Mouse (Mus musculus) heart, adult 8-10 months (tissue): ENCODE data around the gene Mx1. TPM values are rescaled to one million over a fixed set of nuclear protein-coding genes. Genes with fewer than 3 reads are reported as not detected.

Experiments used
- DNase-seq: peaks from one replicate; pipeline ENCODE4 v3.0.0; 2022; ENCODE audit warnings: low spot score
- total RNA-seq, 4 experiments: library from RNA; stranded (reverse); gene quantifications; 2 replicates each; pipeline ENCODE4 v1.2.4; 2022

The Mx1 gene
- total RNA-seq, result 1 to 10 TPM; 1.2 to 2.2 (median 1.9) TPM

DNA sequence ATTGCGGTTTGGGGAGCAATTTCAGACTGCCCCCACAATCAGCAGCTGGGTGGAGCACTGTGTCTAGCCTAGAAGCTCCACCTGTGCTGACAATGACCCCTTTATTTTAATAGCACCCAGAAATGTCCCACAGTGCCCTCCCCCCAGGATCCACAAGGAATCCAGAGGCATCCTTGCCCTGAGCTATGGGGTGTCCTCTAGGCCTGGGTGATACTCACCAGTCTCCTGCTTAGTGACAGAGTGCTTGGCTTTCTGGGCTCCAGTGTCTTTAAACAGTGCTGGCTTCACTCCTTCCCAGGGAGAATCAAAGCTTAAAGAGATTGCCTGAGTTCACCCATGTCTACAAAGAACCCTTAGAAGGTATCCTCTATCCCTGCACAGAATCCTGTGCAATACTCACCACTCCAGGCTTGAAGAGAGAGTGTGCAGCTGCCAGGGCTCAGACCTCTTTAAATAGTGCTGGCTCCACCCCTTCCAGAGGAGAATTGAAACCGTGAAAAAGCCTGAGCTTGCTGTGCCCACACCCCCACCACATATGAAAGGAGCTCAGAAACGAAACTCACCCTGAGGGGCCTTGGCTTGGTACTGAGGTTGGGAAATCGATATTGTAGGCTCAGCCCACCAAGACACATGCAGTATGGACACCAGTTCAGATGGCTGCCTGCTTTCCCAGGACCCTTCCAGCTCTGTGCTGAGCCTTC is at the start of gene Mx1:
TSS of gene Mx1 (minus strand) at position 427 of the 701 bp plus-strand sequence.
- DNase-seq, result no peak

DNA sequence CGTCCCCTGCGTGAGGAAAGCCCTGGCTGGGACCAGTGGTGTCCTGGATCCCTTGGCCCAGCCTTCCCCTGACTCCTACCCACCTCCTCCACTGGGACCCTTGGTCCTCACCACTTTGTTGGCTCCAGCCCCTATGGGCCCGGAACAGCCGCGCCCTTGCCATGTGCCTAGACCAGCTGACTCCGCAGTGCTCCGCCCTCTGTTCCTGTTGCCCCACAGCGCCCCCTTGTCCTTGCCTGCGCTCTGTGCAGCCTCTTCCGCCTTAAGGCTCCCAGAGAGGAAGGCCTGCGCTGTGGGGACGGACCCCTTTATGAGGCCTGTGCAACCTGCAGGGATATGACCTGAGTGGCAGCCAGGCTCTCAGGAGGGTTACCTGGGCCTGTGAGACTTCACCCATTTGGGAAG is 49.6 kb upstream of the Mx1 start:
- DNase-seq, result no peak

DNA sequence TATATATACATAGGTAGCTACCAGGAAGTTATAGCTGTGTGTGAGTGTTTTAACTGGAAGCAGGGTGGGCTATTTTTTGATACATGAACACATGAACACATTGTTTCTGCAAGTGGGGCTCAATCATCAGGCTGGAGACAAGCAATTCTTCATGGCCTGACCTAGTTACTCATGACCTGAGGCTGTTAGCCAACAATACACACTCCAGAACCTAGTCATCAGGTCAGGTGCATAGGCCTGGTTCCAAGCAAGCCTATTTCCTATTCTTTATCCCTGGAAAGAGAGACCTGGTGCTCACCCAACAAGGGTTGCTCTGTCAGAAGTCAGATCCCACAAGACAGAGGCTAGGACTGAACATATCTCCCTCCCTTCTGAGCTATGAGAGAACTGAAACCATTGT is 48.8 kb upstream of the Mx1 start:
- DNase-seq, result no peak

DNA sequence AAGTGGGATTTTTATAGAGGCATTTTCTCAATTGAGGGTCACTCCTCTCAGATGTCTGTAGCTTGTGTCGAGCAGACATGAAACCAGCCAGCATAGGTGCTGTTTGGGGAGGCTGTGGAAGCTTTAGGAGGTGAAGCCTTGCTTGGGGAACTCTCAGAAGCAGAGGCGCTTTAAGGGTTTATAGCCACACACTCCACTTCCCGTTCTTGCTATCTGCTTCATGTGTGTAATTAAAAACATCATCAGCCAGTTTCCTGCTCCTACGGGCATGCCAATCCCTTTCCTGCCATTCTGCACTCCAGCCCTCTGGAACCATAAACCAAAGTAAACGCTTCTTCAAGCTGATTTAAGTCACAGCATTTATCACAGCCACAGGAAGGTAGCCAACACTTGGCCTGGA is 48.1 kb upstream of the Mx1 start:
- DNase-seq, result no peak

DNA sequence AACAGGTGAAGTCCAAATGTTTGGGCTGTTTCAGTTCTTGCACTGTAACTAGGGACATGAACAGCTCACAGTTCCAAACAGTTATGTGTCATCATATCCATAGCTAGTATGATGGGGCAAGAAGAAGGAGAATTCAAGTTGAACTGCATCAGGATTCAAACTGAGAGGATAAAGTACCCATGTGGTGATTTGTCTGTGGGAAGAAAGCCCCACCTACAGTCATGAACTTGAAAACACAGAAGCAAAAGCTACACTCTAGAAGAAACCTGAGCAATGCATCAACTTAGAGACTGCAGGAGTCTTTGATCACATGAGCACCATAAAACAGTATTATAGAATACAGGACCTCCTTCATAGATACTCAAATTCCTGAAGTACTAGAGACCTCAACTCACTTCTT is 45.1 kb upstream of the Mx1 start:
- no peak for DNase-seq

DNA sequence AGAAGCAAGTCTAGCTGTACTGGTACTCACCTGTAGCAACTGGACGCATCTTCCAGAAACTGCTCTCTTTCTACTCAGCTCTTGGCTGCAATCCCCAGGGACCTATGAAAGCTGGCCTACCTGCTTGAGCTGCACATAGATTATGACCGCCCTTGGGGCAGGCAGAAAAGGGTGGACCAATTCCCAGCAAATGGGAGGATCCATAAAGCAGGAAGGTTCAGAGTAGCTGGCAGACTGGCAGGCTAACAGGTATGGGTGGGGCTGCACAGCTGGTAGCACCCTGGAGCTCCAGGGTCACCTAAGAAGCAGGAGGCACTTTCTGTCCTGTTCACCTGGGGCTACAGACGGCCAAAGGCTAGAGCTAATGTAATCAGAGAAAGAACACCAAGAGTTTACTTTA is 42.1 kb upstream of the Mx1 start:
- no peak for DNase-seq

DNA sequence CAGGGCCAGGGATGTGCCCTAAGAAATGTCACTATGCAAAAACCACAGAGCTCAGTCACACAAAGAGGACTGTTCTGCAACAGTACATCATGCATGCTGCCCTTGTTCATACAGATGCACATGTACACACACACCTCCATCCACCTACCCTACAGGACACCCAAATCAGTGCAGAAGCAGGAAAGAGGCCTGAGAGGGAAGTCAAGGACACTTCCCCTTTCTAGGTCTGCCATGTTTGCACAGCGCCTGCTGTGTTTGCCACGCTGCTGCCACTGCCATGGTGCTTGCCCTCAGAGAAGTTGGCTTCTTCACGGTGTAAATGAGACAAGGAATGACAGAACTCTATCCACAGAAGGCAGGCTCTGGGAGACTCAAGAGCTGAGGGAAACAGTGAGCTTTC is 41.1 kb upstream of the Mx1 start:
- DNase-seq, result no peak

DNA sequence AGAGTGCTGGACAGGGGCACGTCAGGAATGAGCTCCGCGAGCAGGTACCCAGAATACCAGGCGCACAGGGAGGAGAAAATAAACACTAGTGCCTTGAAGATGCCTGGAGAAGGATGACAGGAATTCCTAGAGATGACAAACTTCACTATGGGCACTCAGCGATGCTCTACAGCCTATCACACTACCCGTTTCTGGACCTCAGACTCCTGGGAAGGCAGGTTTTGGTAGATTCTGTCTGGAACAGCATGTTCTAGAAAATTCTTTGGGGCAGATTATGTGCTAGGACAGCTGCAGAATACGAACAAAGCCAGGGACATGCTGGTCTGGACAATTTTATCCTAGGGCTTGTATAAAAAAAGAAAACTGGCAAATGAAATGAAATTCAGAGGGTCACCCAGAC is 38.2 kb upstream of the Mx1 start:
- DNase-seq, result no peak

DNA sequence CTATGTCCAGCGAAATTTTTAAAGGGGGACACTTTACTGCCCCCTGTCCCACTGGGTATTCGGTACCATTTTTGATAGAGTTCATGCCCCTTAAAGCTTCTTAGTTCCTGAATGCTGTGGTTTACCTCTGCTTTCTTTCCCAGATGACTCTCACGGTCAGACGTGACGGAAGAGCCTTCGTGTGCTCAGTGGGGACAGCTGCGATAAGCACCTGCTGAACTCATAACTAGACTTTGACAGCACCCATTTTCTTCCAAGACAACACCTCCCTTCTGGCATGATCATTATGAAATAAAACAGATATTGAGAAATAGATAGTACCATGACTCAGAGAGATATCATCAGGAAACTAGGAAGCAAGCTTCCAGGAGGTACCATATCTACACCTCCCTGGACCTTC is 36.7 kb upstream of the Mx1 start:
- no peak for DNase-seq

DNA sequence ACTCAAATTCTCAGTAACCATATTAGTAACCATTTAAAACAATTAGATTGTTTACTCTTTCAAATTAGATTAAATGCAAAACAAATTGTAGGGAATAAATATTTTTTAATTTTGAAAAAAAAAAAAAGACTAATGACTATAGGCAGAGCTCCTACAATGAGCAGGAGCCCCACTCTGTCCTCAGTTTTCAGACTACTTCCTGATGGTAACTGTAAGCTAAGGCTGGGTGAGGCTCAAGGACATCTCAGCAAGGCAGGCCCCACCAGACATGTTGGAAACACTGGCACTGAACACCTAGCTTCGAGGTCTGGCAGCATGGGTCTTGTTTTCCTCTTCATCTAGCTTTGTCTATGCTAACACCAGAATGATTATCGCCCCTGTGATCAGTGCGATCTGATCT is 35.4 kb upstream of the Mx1 start:
- DNase-seq, result no peak

DNA sequence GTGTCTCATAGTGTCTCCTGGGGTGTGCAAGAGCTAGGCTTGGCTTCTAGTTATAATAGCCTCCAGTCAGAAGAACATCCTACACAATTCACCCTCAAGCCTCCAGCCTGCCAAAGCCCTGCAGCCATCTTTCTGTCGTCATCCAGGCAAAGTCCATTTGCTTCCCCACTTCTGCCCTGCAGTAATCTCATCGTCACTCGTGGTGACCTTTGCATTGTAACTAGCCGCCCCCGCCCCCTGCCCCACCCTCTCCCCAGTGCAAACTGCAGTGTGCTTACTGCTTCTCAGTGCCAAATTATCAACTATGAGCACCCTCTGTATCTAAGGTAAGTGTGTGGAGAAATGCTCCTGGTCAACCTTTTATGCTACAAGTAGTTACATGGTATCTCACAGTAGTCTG is 35.0 kb upstream of the Mx1 start:
- no peak for DNase-seq

DNA sequence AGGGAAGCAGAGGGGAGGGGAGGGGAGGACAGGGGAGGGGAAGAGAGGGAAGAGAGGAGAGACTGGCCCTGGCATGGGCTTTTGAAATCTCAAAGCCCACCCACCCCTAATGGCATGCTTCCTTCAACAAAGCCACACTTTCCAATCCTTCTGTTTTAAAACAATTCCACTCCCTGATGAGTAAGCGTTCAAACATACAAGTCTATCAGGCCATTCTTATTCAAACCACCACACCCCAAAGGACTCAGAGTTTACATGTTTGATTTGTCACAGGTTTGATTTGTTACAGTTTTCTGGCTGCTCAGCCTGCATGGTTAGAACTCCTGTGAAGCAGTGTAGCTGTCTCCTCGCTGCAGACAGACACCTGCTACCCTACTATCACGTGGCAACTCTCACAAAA is 33.3 kb upstream of the Mx1 start:
- no peak for DNase-seq

DNA sequence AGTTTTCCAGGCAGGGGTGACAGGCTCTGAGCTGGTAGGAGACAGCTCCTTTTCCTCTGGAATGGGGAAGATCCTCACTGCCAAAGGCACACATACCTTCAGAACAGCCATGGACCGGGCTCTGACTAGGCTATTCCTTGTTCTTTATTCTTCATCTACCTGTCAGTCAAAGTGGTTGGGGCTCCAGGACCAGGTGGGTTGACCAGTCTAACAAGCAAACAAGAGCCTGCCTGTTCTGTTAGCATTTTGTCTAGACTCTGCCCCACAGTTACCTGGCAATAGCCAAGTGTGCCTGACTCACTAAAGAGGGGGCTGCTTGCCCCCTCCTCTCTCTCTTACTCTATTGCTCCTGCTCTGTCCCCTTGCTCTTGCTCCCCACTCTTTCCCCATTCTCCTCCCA is 29.7 kb upstream of the Mx1 start:
- no peak for DNase-seq

DNA sequence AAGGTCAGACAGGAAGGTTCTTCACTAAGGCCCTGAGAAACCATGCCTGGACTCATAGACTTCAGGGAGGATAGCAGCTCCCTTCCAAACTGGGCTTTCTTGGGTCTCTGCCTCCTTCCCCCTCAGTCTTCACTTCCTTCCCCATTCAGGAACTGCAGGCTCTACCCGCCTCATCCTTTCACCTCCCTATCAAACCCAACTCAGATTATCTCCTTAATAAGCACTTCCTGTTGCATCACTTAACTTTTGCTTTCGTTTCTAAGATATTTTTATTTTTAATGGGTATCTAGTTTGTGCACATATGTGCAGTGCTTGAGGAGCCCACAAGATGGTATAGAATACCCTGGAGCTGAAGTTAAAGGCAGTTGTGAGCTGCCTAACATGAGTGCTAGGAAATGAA is 15.9 kb upstream of the Mx1 start:
- no peak for DNase-seq

DNA sequence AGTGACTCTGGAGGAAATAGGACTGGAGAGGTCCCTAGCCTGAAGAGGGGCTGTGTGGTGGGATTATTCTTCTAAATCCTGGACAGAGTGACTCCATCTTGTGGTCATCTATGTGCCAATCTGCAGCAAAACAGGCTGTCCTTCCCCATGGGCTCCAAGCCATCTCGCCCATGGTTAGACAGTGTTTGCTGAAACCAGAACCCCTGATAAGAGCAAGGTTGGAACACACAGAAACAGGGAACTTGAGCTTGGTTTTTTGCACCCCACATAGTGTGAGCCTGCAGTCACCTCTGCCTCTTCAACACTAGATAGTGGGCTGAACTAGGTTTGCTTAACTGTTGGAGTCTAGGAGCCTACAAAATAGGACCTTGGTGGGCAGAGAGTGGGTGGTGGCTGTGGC is 13.8 kb upstream of the Mx1 start:
- no peak for DNase-seq

DNA sequence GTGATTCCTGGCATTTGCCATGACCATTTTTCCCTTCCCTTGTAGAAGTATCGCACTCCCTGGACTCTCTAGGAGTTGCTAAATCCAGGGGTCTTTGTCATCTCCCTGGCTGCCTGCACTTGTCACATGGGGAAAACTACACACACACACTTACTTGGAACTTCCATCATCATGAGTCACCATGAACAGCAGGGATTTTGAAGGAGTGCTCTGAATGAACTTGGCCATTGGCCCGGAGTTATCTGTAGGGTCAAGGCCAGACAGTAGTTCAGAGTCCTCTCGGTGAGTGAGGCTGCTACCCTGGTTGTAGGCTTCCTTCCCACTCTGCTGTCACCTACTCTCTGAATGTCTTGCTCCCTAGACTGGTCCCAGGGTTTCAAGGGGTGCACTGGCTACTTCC is 12.9 kb upstream of the Mx1 start:
- peak; percentile 44 for DNase-seq

DNA sequence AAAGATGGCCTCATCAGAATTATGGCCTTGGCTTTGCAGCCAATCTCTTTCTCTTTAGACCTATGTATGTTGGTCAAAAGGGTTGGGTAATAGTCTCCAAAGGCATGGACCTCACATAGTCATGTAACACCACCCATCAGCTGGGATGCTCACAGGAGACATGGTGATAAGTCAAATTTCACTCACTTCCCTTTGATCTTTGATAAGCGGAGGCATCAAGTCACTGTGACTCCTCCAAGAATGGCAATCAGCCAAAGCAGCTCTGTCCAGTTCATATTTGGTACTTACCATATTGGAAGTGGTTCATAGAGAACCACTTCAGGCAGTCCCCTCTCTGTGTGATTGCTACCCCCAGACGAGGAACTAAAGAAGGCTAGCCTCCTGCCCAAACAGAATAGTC is 12.0 kb upstream of the Mx1 start:
- DNase-seq, result no peak

DNA sequence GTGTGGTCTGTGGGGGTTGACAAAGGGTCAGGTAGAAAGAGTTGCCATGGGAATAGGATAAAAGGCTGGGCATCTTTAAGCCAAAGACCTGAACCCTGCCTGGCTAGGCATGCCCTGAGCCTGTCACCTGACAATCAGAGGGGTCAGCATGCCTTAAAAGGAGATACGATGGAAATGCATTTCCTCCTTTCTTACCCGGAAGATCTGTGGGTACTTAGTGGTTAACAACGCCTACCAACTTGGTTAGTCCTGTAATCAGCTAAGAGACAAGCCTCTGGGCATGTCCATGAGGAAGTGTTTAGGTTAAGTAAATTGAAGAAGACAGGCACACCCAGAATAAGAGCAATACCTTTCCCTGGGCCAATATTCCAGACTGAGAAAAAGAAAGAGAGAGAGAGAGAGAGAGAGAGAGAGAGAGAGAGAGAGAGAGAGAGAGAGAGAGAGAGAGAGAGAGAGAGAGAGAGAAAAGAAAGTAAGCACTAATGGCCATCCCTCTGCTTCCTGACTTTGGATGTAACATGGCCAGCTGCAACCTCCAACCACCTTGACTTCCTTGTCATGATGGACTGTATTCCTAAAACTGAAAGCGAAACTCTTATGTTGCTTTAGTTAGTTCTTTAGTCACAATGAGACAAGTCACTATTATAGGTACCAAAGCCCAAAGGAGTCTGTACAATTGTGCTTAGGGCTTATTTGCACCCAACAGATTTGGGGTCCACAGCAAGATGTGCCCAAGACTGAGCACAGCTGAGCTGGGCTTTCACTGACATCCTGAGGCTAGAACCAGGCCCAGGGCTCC is 5.5 kb upstream of the Mx1 start:
- no peak for DNase-seq

DNA sequence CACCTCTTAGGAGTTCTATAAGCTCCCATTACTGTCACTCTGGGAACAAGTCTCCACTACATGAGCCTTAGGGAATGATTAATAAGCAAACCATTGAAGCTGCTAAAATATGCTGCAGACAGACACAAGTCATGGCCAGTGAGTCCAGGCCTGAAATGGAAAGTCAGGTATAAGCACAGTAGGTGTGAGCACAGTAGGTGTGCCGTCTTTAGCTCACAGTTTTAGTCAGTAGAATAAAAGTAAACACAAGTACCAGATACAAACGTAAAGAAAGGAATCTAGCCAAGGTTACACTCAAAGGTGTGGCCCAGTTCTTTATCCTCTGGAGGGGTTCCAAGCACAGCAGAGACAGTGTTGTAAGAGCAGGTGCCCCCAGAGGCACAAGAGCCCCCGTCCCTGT is 4.8 kb upstream of the Mx1 start:
- DNase-seq, result no peak

DNA sequence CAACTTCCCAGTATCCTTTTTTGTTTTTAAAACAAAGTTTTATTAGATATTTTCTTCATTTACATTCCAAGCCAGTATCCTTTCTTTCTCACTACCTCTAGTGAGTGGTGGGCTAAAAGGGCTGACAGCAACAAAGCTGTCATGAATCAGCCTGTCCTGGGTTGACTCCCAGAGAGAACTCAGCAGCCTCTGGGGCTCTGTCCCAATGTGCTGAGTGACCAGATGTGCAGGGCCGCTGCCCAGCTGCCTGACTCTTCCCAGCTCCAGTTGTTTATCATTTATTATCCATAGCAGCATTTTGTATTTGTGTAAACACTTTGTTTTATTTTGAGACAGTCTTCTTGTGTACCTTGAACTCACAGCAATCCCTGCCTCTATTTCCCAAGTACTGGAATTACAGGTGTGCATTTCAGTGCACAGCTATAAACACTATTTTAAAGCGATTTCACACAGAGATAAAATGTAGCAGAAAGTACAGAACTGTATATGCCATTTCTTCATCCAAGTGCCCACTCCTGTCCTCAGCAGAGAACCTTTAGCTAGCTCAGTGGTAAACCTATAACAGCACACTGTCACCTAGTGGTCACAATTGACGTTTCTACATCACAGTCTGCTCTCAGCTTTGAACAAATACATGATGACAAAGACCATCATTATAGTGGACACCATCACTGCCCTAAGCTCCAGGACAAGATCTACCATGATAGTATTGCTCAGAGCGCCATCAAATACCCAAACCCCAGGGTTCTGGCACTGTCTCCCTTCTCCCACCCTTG is 3.7 kb upstream of the Mx1 start:
- DNase-seq, result no peak

DNA sequence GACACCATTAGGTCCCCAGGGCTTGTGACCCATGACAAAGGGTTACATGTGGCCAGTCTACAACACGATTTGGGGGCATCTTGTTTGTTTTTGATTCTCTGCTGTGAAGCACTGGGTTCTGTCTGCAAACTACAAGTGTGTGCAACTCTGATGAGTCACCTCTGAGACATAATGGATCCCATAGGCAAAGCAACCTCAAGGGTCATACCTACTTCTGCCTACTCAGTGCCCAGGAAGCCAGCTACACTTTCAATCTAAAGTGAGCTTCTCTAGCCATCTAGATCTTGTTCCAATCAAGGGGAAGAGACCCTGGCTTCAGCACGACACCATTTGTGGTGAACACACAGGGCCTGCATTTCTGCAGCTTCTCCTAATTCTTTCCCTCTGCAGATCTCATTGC is 1.4 kb downstream of the Mx1 start:
- no peak for DNase-seq

DNA sequence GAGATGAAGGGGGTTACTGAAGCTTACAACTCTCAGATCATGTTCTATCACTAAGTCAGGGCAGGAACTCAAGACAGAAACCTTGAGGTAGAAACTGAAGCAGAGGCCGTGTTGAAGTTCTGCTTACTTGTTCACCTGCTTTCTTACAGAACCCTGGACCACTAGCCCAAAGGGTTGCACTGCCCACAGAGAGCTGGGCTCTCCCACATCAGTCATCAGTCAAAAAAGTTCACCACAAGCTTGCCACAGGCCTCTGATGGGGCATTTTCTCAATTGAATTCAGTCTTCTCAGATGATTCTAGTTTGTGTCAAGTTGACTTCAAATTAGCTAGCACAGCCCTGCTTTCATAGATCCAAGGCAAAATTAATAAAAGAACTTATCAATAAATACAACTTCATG is 2.9 kb downstream of the Mx1 start:
- no peak for DNase-seq

DNA sequence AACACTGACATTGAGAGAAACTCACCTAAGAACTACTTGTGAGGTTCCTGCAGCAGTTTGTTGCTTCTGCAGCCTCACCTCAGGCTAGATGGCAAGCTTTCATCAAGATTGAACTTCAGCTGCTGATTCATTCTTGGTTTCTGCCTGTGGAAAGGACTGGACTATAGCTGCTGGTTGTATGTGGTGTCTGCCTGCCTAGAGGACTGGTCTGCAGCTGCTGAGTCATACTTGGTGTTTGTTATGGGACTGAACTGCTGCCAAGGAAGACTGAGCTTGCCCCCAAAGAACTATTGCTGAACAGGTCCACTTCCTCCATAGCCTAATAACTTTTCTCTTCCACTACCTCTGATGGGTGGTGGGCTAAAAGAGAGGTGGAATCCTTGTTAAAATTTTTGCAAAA is 15.3 kb downstream of the Mx1 start:
- no peak for DNase-seq
